Mouse (Mus musculus): ENCODE data around the gene Usp32.

DNA sequence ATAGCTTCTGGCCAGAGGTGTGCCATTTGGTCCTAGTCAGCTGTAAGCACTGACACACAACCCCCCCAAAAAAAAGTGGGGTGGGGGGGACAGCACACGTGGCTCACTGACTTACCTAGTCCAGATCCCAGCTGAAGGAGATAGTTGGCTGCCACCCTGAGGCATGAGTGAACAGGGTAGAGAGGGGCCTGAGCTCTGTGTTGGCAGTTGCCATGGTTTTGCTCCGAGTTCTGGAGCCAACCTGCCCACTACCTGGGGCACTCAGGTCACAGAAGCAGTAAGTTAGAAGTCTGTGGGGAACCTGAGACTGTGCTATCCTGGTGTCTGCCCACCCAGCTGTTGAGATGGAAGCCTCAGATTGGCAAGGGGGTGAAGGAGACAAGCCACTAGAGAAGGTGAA lies 30.9 kb upstream of the Usp32 start:
- TF ChIP-seq CTCF (IDR thresholded peaks at IDR 0.05; ENCODE audit: insufficient read depth, low read depth, low read length) (no peak), POLR2A (IDR thresholded peaks at IDR 0.05; ENCODE audit: insufficient read depth, low read depth, low read length) (no peak)
